Mouse (Mus musculus): ENCODE measurements around the gene Rpp14. TPM values are rescaled to one million over a fixed set of nuclear protein-coding genes. Genes with fewer than 3 reads are reported as not detected.
"Not testable (repeated sequence)": the region's sequence is repeated elsewhere in the genome, so short reads cannot be mapped to it uniquely, and the experiment has no call there.

The Rpp14 gene
- polyA plus RNA-seq, 3 experiments from 2014 or later, result 28.2 to 41.6 (median 36.0) TPM

DNA sequence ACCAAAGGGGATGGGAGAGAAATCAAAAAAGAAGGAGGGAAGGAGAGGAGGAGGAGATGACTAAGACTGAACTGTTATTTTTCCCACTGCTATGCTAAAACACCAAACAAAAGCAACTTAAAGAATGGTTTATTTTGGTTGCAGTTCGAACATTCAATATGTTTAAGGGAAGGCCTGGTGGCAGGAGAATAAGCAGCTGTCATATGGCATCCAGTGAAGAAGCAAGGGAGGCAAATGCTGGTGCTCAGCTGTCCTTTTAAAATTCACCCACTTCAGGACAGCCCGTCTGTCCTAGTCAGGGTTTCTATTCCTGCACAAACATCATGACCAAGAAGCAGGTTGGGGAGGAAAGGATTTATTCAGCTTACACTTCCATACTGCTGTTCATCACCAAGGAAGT, 37.2 kb downstream of the Rpp14 start:
- no peak for ATAC-seq

GRCm38 (mm10) chr14:8119454-8119853, 39.3 kb downstream of the Rpp14 start:
- no peak for ATAC-seq

GRCm38 (mm10) chr14:8119904-8120303, 39.7 kb downstream of the Rpp14 start:
- no peak for ATAC-seq

GRCm38 (mm10) chr14:8123141-8123540, 43.0 kb downstream of the Rpp14 start:
- no peak for ATAC-seq

- not testable (repeated sequence) for ATAC-seq
Measured at GRCm38 (mm10) chr14:8123611-8124010, 43.4 kb downstream of the Rpp14 start.

DNA sequence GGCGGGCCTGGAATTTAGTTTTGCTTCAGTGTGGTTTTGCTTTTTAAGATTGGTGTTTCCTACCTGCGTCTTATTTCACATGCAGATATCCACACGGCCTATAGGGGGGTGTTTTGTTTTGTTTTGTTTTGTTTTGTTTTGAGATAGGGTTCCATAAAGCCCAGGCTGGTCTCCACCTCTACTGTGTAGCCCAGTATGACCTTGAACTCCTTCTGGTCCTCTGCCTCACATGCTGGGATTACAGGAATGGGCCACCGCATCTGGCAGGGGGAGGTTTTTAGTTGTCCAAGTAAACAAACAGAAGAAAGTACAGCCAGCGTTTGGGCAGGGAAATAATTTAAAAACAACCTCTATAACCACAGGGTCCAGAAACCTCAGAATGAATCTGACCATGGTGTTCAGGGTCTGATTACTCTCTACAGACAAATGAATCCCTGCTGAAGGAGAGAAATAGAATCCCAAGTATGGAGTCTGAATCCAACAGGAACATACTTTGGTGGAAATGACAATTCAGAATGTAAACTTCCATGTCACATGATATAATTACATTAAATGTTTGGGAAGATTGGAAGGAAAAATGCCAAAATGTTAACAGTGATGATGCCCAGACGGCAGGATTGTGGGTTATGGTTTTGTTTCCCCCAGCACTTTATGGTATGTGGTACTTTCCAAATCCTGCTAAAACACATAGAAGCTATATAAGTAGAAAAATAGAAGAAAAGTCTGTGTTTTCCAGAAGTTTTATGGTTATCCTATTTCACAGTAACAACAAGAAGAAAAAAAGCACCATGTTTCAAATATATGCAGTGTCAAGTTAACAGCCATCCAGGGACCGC, 44.1 kb downstream of the Rpp14 start:
- ATAC-seq, result no peak

- no peak for ATAC-seq
Measured at GRCm38 (mm10) chr14:8127971-8128370, 47.8 kb downstream of the Rpp14 start.

DNA sequence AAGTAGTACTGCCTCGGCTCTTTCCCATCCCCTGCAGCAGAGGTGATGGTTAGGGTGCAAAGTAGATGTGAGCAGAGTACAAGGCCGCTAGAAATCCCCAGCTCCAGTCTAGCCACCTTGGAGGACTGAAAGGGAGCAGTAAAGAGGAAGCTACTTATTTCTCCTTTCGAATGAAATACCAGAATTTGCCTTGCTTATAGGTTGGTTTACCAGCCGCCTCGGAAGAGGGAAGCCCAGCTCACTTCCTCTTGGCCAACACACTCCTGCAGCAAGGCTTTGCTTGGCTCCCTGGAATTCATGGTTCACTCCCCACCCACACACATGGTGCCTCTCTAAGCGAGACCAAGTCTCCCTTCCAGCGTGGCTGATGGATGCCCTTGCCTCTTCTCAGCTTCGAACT, 52.6 kb downstream of the Rpp14 start:
- ATAC-seq, result no peak

- no peak for ATAC-seq
Measured at GRCm38 (mm10) chr14:8134234-8134633, 54.1 kb downstream of the Rpp14 start.

DNA sequence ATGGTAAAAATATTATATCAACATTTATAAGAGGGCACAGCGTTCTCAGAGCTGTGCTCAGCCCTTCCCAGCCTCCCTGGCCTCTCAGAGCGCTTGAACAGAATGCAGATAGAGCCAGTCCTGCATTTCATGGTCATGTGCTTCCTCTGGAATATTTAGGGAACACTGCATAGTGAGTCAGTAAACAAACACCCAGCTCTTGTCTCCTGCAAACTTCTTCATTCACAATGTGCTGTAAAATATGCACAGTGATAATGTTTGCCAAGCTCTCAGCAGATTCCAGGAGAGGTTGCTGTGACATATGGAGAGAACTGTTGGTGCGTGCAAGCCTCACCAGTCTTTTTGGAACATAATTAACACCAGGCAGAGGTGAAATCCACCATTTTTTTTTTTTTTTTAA, 55.0 kb downstream of the Rpp14 start:
- no peak for ATAC-seq

DNA sequence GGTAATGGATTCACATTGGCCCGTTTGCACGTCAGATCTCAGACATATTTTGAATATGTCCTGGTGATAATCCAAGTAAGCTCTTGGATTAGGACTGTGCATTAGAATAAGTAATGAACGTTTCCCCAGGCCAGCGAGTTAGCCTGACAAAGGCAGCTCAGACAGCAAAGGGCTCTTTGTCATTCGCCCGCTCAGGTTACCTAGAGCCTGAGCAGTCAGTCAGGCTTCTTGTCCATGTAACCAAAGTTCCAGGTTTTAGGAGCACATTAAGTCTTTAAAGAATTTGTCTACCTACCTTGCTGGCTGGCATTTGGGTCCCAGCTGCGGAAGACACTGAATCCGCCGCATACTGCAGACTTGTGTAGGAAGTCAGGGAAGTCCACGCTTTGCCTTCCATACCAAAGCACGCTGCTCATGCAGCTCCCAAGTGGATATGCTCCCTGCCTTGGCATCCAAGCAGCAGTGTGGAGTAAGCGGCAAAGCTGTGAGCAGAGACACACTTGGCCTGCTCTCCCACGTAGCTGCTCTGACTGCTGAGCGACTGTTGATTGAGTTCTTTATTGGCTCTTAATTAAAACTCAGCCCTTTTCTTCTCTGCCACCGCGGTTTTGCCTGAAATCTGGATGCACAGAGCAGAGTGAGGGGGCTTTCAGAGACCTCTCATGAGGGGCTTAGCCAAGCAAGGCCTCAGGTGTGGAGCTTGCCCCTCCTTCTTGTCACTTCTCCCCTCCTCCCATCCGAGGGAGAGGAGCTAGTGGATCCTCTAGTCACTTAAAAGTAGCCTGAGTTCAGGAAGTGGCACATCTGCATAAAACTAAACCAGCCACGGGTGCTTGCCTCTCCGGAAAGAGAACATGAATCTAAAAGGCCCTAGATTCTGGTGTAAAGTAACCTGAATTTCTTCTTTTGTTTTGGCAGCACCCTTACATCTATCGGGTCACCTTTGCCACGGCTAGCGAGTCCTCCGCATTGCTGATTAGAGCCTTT, 59.9 kb downstream of the Rpp14 start:
- no peak for ATAC-seq

- ATAC-seq, result no peak
Measured at GRCm38 (mm10) chr14:8141131-8141530, 61.0 kb downstream of the Rpp14 start.

Other genes with a start within 250 kb of the Rpp14 start
- not detected for gene Gm45521, start 123.1 kb upstream of the Rpp14 start, polyA plus RNA-seq (2017; shearing (Covaris generic))
- 10 to 100 TPM in 1 of 3 experiments, 1 to 10 TPM in 2; 3.2 to 23.9 (median 7.7) TPM for gene Dnase1l3, start 85.8 kb upstream of the Rpp14 start, polyA plus RNA-seq (2017; shearing (Covaris generic))
- 10 to 100 TPM; 22.1 to 32.7 (median 24.1) TPM for gene Abhd6, start 77.5 kb upstream of the Rpp14 start, polyA plus RNA-seq (2017; shearing (Covaris generic))
- 10 to 100 TPM; 31.7 to 38.5 (median 32.9) TPM for gene Pxk, start 17.8 kb downstream of the Rpp14 start, polyA plus RNA-seq (2017; shearing (Covaris generic))
- 100 to 1,000 TPM; 127 to 152 (median 143) TPM for gene Pdhb, start 92.7 kb downstream of the Rpp14 start, polyA plus RNA-seq (2017; shearing (Covaris generic))
- 1 to 10 TPM; 1.9 to 3.6 (median 3.0) TPM for gene Kctd6, start 133.8 kb downstream of the Rpp14 start, polyA plus RNA-seq (2017; shearing (Covaris generic))
- gene Acox2, start 179.0 kb downstream of the Rpp14 start, polyA plus RNA-seq (2017; shearing (Covaris generic)), result not detected
- gene Fam107a, start 237.7 kb downstream of the Rpp14 start, polyA plus RNA-seq (2017; shearing (Covaris generic)), result not detected